Mouse (Mus musculus) testis, adult 2 months (tissue): ENCODE data around the gene Mphosph9. TPM values are rescaled to one million over a fixed set of nuclear protein-coding genes. Genes with fewer than 3 reads are reported as not detected.

Experiments used
- H3K27ac ChIP-seq: fragments of 200-500 bp; 2 replicates; pipeline ENCODE4 v1.5.1; 2012; ENCODE audit warnings: low read depth, low read length; ENCODE audit not compliant: control insufficient read depth, insufficient read depth
- H3K27me3 ChIP-seq: fragments of 200-500 bp; 2 replicates; pipeline ENCODE4 v1.6.1; 2012; ENCODE audit warnings: mild to moderate bottlenecking, low read length, moderate library complexity; ENCODE audit not compliant: control insufficient read depth, insufficient read depth
- H3K36me3 ChIP-seq: fragments of 200-500 bp; 2 replicates; pipeline ENCODE4 v1.6.1; 2012; ENCODE audit warnings: mild to moderate bottlenecking, low read length; ENCODE audit not compliant: control insufficient read depth, insufficient read depth
- H3K4me1 ChIP-seq: fragments of 200-500 bp; 2 replicates; pipeline ENCODE4 v1.6.1; 2012; ENCODE audit warnings: low read length; ENCODE audit not compliant: control insufficient read depth, insufficient read depth
- H3K4me3 ChIP-seq: fragments of 200-500 bp; 2 replicates; pipeline ENCODE4 v1.5.1; 2012; ENCODE audit warnings: low read depth, mild to moderate bottlenecking, low read length, moderate library complexity, mixed read lengths; ENCODE audit not compliant: control insufficient read depth
- CTCF ChIP-seq: fragments of 200-500 bp; IDR thresholded peaks from 2 replicates; pipeline ENCODE4 v1.5.1; 2012; ENCODE audit warnings: low read depth, mild to moderate bottlenecking, inconsistent platforms, low read length, moderate library complexity; ENCODE audit not compliant: control insufficient read depth, insufficient read depth, insufficient replicate concordance
- POLR2A ChIP-seq: fragments of 200-500 bp; IDR thresholded peaks from 2 replicates; pipeline ENCODE4 v1.6.1; 2012; ENCODE audit warnings: low read depth, mild to moderate bottlenecking, inconsistent platforms, low read length, moderate library complexity; ENCODE audit not compliant: control insufficient read depth
- polyA plus RNA-seq: library from polyadenylated mRNA; depleted of rRNA; stranded (reverse); fragments of >200 nt; gene quantifications from 2 replicates; pipeline ENCODE4 v1.2.3, GENCODE M21; 2012

The Mphosph9 gene
- polyA plus RNA-seq, 1 experiment, result 29.0 TPM

GRCm38 (mm10) chr5:124211234-124211633 lies 116.5 kb downstream of the Mphosph9 start:
- H3K27ac ChIP-seq, result peak overlapping the region; percentile 51
- TF ChIP-seq CTCF (no peak), POLR2A (no peak)
- no peaks in the 10 kb centered on the region for H3K27me3 ChIP-seq
- peaks cover 2% of the 10 kb centered on the region; the same call in 1 of the 2 replicates for H3K4me1 ChIP-seq
- H3K36me3 ChIP-seq, result no peaks in the 10 kb centered on the region
- H3K4me3 ChIP-seq, result no peak overlapping the region

GRCm38 (mm10) chr5:124210281-124211016 lies 117.3 kb downstream of the Mphosph9 start:
- peak overlapping the region; percentile 61; the same call in 1 of the 2 replicates for H3K27ac ChIP-seq
- no peaks in the 10 kb centered on the region for H3K27me3 ChIP-seq
- no peaks in the 10 kb centered on the region for H3K36me3 ChIP-seq
- H3K4me1 ChIP-seq, result peaks cover 2% of the 10 kb centered on the region; the same call in 1 of the 2 replicates
- no peak for TF ChIP-seq POLR2A
- no peak for TF ChIP-seq CTCF
- H3K4me3 ChIP-seq, result no peak overlapping the region

- Histone ChIP-seq H3K4me3 (no peak overlapping the region), H3K27ac (0 out of 2 replicates have a peak overlapping the region, but pooled peaks have one; percentile 33), H3K4me1 (peaks cover 2% of the 10 kb centered on the region; the same call in 1 of the 2 replicates), H3K36me3 (no peaks in the 10 kb centered on the region), H3K27me3 (no peaks in the 10 kb centered on the region)
- TF ChIP-seq CTCF, result no peak
- no peak for TF ChIP-seq POLR2A
Measured at GRCm38 (mm10) chr5:124209850-124210249, 117.9 kb downstream of the Mphosph9 start.

GRCm38 (mm10) chr5:124208030-124208429 lies 119.7 kb downstream of the Mphosph9 start:
- H3K27ac ChIP-seq, result no peak overlapping the region
- H3K4me1 ChIP-seq, result no peaks in the 10 kb centered on the region; the same call in 1 of the 2 replicates
- no peaks in the 10 kb centered on the region for H3K36me3 ChIP-seq
- H3K4me3 ChIP-seq, result no peak overlapping the region
- H3K27me3 ChIP-seq, result no peaks in the 10 kb centered on the region
- TF ChIP-seq CTCF, result no peak
- no peak for TF ChIP-seq POLR2A

- TF ChIP-seq POLR2A, result no peak
- TF ChIP-seq CTCF, result no peak
- peak overlapping the region; percentile 29; the same call in 1 of the 2 replicates for H3K27ac ChIP-seq
- no peaks in the 10 kb centered on the region; the same call in 1 of the 2 replicates for H3K4me1 ChIP-seq
- H3K4me3 ChIP-seq, result no peak overlapping the region
- no peaks in the 10 kb centered on the region for H3K36me3 ChIP-seq
- no peaks in the 10 kb centered on the region for H3K27me3 ChIP-seq
Measured at GRCm38 (mm10) chr5:124206481-124207038, 121.2 kb downstream of the Mphosph9 start.

GRCm38 (mm10) chr5:124205809-124206380 lies 121.9 kb downstream of the Mphosph9 start:
- TF ChIP-seq CTCF (no peak), POLR2A (no peak)
- Histone ChIP-seq H3K4me3 (no peak overlapping the region), H3K27ac (peak overlapping the region; percentile 29; the same call in 1 of the 2 replicates), H3K27me3 (no peaks in the 10 kb centered on the region), H3K36me3 (no peaks in the 10 kb centered on the region), H3K4me1 (no peaks in the 10 kb centered on the region; the same call in 1 of the 2 replicates)

- Histone ChIP-seq H3K27ac (no peak overlapping the region), H3K4me1 (no peaks in the 10 kb centered on the region; the same call in 1 of the 2 replicates), H3K4me3 (no peak overlapping the region), H3K36me3 (no peaks in the 10 kb centered on the region), H3K27me3 (no peaks in the 10 kb centered on the region)
- TF ChIP-seq POLR2A (no peak), CTCF (no peak)
Measured at GRCm38 (mm10) chr5:124205211-124205610, 122.6 kb downstream of the Mphosph9 start.
